Mouse (Mus musculus) liver, adult 2 months (tissue): Measurements from ENCODE around the gene Tcl1b3.

Experiments used
- CTCF ChIP-seq: fragments of 200-500 bp; IDR thresholded peaks from 2 replicates; pipeline ENCODE4 v1.5.1; 2011; ENCODE audit warnings: low read depth, low read length, control low read depth
- POLR2A ChIP-seq: fragments of 200-500 bp; IDR thresholded peaks from 2 replicates; pipeline ENCODE4 v1.6.1; 2011; ENCODE audit warnings: low read length, control low read depth; ENCODE audit not compliant: insufficient read depth; ENCODE audit errors: extremely low read depth

GRCm38 (mm10) chr12:105217101-105217760, 26.4 kb downstream of the Tcl1b3 start:
- TF ChIP-seq POLR2A = no peak
- TF ChIP-seq CTCF = no peak
